Mouse (Mus musculus): ENCODE results near the gene Hipk2.

- TF ChIP-seq CTCF (IDR thresholded peaks at IDR 0.05; ENCODE audit: low read depth) (no peak), EP300 (optimal IDR thresholded peaks at IDR 0.05) (no peak)
Observed at GRCm38 (mm10) chr6:38877674-38878073, 1.7 kb upstream of the Hipk2 start.
